Mouse (Mus musculus) MEL (cell line): ENCODE results near the gene Ncapd3. TPM values are rescaled to one million over a fixed set of nuclear protein-coding genes. Genes with fewer than 3 reads are reported as not detected.

Source experiments
- DNase-seq: peaks from one replicate; pipeline ENCODE4 v3.0.0; 2011; ENCODE audit warnings: low read depth, low spot score
- H3K27ac ChIP-seq: 2 replicates; pipeline ENCODE4 v1.5.1; 2012; ENCODE audit warnings: low read depth, mild to moderate bottlenecking, control low read depth, low read length, moderate library complexity; ENCODE audit not compliant: control insufficient read depth
- H3K27me3 ChIP-seq, 2 experiments: fragments of 150-350 bp in 1 of 2; sonication (generic) in 1 of 2; 2 replicates each; pipeline ENCODE4 v1.6.1; 2012; ENCODE audit warnings: low read length in 2 of 2, mild to moderate bottlenecking in 2 of 2, improper control_type of control experiment in 1 of 2, moderate library complexity in 1 of 2; ENCODE audit not compliant: insufficient read depth in 2 of 2, control insufficient read depth in 1 of 2
- H3K36me3 ChIP-seq, 2 experiments: 2 replicates each; pipeline ENCODE4 v1.6.1; 2012 to 2014; ENCODE audit warnings: low read length in 2 of 2, improper control_type of control experiment in 1 of 2, inconsistent platforms in 1 of 2, mild to moderate bottlenecking in 1 of 2; ENCODE audit not compliant: insufficient read depth in 2 of 2, control insufficient read depth in 1 of 2
- H3K4me1 ChIP-seq, 2 experiments: fragments of 150-350 bp in 1 of 2; sonication (generic) in 1 of 2; 2 replicates each; pipeline ENCODE4 v1.6.1; 2012; ENCODE audit warnings: low read length in 2 of 2, improper control_type of control experiment in 1 of 2, mild to moderate bottlenecking in 1 of 2; ENCODE audit not compliant: insufficient read depth in 2 of 2, control insufficient read depth in 1 of 2
- H3K4me3 ChIP-seq, 2 experiments: fragments of 150-350 bp in 1 of 2; sonication (generic) in 1 of 2; 2 replicates each; pipeline ENCODE4 v1.5.1; 2012; ENCODE audit warnings: low read depth in 2 of 2, low read length in 2 of 2, mild to moderate bottlenecking in 2 of 2, moderate library complexity in 2 of 2, control low read depth in 1 of 2, improper control_type of control experiment in 1 of 2; ENCODE audit not compliant: control insufficient read depth in 1 of 2, insufficient read depth in 1 of 2
- H3K79me2 ChIP-seq: 2 replicates; pipeline ENCODE4 v1.6.1; 2012; ENCODE audit warnings: mild to moderate bottlenecking, low read length, moderate library complexity; ENCODE audit not compliant: control insufficient read depth, poor library complexity, insufficient read depth
- H3K9ac ChIP-seq: 2 replicates; pipeline ENCODE4 v1.6.1; 2012; ENCODE audit warnings: low read depth, mild to moderate bottlenecking, control low read depth, low read length, moderate library complexity; ENCODE audit not compliant: control insufficient read depth, poor library complexity, severe bottlenecking
- H3K9me3 ChIP-seq: fragments of 150-350 bp; sonication (generic); replicated peaks from 2 replicates; pipeline ENCODE4 v1.6.1; 2012; ENCODE audit warnings: mild to moderate bottlenecking, low read length, improper control_type of control experiment, moderate library complexity; ENCODE audit not compliant: insufficient read depth
- CHD1 ChIP-seq: IDR thresholded peaks from 2 replicates; pipeline ENCODE4 v1.6.1; 2012; ENCODE audit warnings: low read depth, mild to moderate bottlenecking, inconsistent platforms, low read length, improper control_type of control experiment
- CHD2 ChIP-seq: IDR thresholded peaks from 2 replicates; pipeline ENCODE4 v1.6.1; 2011; ENCODE audit warnings: low read length, improper control_type of control experiment
- EP300 ChIP-seq, 2 experiments: IDR thresholded peaks; 2 replicates each; pipeline ENCODE4 v1.6.1; 2011; ENCODE audit warnings: improper control_type of control experiment in 2 of 2, low read length in 2 of 2, low read depth in 1 of 2, mild to moderate bottlenecking in 1 of 2
- ETS1 ChIP-seq: IDR thresholded peaks from 2 replicates; pipeline ENCODE4 v1.6.1; 2012; ENCODE audit warnings: low read depth, mild to moderate bottlenecking, inconsistent platforms, low read length, improper control_type of control experiment, moderate library complexity
- GABPA ChIP-seq: IDR thresholded peaks from 2 replicates; pipeline ENCODE4 v1.6.1; 2012; ENCODE audit warnings: low read depth, mild to moderate bottlenecking, inconsistent platforms, low read length, improper control_type of control experiment, moderate library complexity
- GATA1 ChIP-seq: IDR thresholded peaks from 2 replicates; pipeline ENCODE4 v1.6.1; 2011; ENCODE audit warnings: low read depth, low read length, improper control_type of control experiment
- HCFC1 ChIP-seq: IDR thresholded peaks from 2 replicates; pipeline ENCODE4 v1.6.1; 2012; ENCODE audit warnings: low read depth, mild to moderate bottlenecking, inconsistent platforms, low read length, improper control_type of control experiment, moderate library complexity
- KAT2A ChIP-seq: conservative IDR thresholded peaks from 2 replicates; pipeline ENCODE4 v1.6.1; 2012; ENCODE audit warnings: low read depth, low read length, improper control_type of control experiment, inconsistent platforms
- MAFK ChIP-seq: IDR thresholded peaks from 2 replicates; pipeline ENCODE4 v1.6.1; 2011; ENCODE audit warnings: low read depth, mild to moderate bottlenecking, low read length, improper control_type of control experiment, borderline replicate concordance
- MAX ChIP-seq: IDR thresholded peaks from 2 replicates; pipeline ENCODE4 v1.6.1; 2011; ENCODE audit warnings: low read length, improper control_type of control experiment
- MEF2A ChIP-seq: IDR thresholded peaks from 2 replicates; pipeline ENCODE4 v1.6.1; 2014; ENCODE audit warnings: low read depth, mild to moderate bottlenecking, inconsistent platforms, low read length, improper control_type of control experiment; ENCODE audit not compliant: poor library complexity, insufficient replicate concordance, severe bottlenecking; ENCODE audit errors: extremely low read depth
- MXI1 ChIP-seq: IDR thresholded peaks from 2 replicates; pipeline ENCODE4 v1.6.1; 2011; ENCODE audit warnings: mild to moderate bottlenecking, low read depth, low read length, improper control_type of control experiment
- MYB ChIP-seq: IDR thresholded peaks from 2 replicates; pipeline ENCODE4 v1.6.1; 2011; ENCODE audit warnings: mild to moderate bottlenecking, low read depth, low read length, improper control_type of control experiment
- NELFE ChIP-seq: IDR thresholded peaks from 2 replicates; pipeline ENCODE4 v1.6.1; 2011; ENCODE audit warnings: low read depth, low read length, improper control_type of control experiment
- POLR2A ChIP-seq, 2 experiments: IDR thresholded peaks; 2 replicates each; pipeline ENCODE4 v1.6.1; 2011 to 2012; ENCODE audit warnings: low read length in 2 of 2, mild to moderate bottlenecking in 2 of 2, control low read depth in 1 of 2, improper control_type of control experiment in 1 of 2, low read depth in 1 of 2, moderate library complexity in 1 of 2; ENCODE audit not compliant: control insufficient read depth in 1 of 2, insufficient read depth in 1 of 2, poor library complexity in 1 of 2
- POLR2AphosphoS5 ChIP-seq: IDR thresholded peaks from 2 replicates; pipeline ENCODE4 v1.6.1; 2012; ENCODE audit warnings: low read depth, borderline replicate concordance, mild to moderate bottlenecking, inconsistent platforms, low read length, moderate library complexity, mixed read lengths
- RCOR1 ChIP-seq: IDR thresholded peaks from 2 replicates; pipeline ENCODE4 v1.6.1; 2012; ENCODE audit warnings: low read depth, mild to moderate bottlenecking, inconsistent platforms, low read length, improper control_type of control experiment
- SIN3A ChIP-seq: IDR thresholded peaks from 2 replicates; pipeline ENCODE4 v1.6.1; 2012; ENCODE audit warnings: low read length, improper control_type of control experiment, inconsistent platforms
- SMC3 ChIP-seq: IDR thresholded peaks from 2 replicates; pipeline ENCODE4 v1.6.1; 2011; ENCODE audit warnings: low read depth, low read length, improper control_type of control experiment
- TAL1 ChIP-seq: IDR thresholded peaks from 2 replicates; pipeline ENCODE4 v1.6.1; 2012; ENCODE audit warnings: mild to moderate bottlenecking, inconsistent platforms, low read length, moderate library complexity, mixed read lengths
- TBP ChIP-seq: IDR thresholded peaks from 2 replicates; pipeline ENCODE4 v1.8.0; 2011; ENCODE audit warnings: low read depth, low read length, improper control_type of control experiment
- TCF12 ChIP-seq: IDR thresholded peaks from 2 replicates; pipeline ENCODE4 v1.6.1; 2014; ENCODE audit warnings: low read depth, mild to moderate bottlenecking, inconsistent platforms, low read length, improper control_type of control experiment, moderate library complexity
- UBTF ChIP-seq: IDR thresholded peaks from 2 replicates; pipeline ENCODE4 v1.6.1; 2012; ENCODE audit warnings: low read depth, mild to moderate bottlenecking, inconsistent platforms, low read length, improper control_type of control experiment, moderate library complexity, borderline replicate concordance; ENCODE audit not compliant: insufficient read depth
- USF1 ChIP-seq: IDR thresholded peaks from 2 replicates; pipeline ENCODE4 v1.6.1; 2014; ENCODE audit warnings: low read depth, mild to moderate bottlenecking, inconsistent platforms, low read length, improper control_type of control experiment, moderate library complexity
- USF2 ChIP-seq, 2 experiments: IDR thresholded peaks; 2 replicates each; pipeline ENCODE4 v1.6.1; 2011 to 2012; ENCODE audit warnings: improper control_type of control experiment in 2 of 2, low read length in 2 of 2, borderline replicate concordance in 1 of 2, inconsistent platforms in 1 of 2, low read depth in 1 of 2, mild to moderate bottlenecking in 1 of 2; ENCODE audit not compliant: insufficient read depth in 1 of 2
- ZMIZ1 ChIP-seq: IDR thresholded peaks from 2 replicates; pipeline ENCODE4 v1.6.1; 2012; ENCODE audit warnings: low read depth, mild to moderate bottlenecking, inconsistent platforms, low read length, improper control_type of control experiment, moderate library complexity
- ZNF384 ChIP-seq: IDR thresholded peaks from 2 replicates; pipeline ENCODE4 v1.6.1; 2012; ENCODE audit warnings: low read depth, mild to moderate bottlenecking, inconsistent platforms, low read length, improper control_type of control experiment
- polyA plus RNA-seq, 2 experiments: library from polyadenylated mRNA; stranded (reverse) in 1 of 2; unstranded in 1 of 2; fragments of >175 nt in 1 of 2; fragments of >200 nt in 1 of 2; gene quantifications; 2 replicates each; pipeline versions ENCODE4 v1.2.1 to v1.2.4; 2012; ENCODE audit warnings: low replicate concordance in 2 of 2, low read depth in 1 of 2; ENCODE audit not compliant: insufficient read length in 2 of 2, insufficient read depth in 1 of 2, missing spikeins in 1 of 2
- total RNA-seq: library from RNA; depleted of rRNA; stranded (reverse); fragments of 300-350 nt; gene quantifications from 2 replicates; pipeline ENCODE4 v1.2.3, GENCODE M21; 2012

Gene Ncapd3
- total and polyA plus RNA-seq, 3 experiments: 28.7 to 36.5 TPM; not detected in 1

GRCm38 (mm10) chr9:26998669-26999460, 31.1 kb upstream of the Ncapd3 start:
- no peak for DNase-seq
- peaks cover 6 to 22% of the 10 kb centered on the region in 2 experiments for H3K4me1 ChIP-seq
- no peaks in the 10 kb centered on the region for H3K9me3 ChIP-seq
- peaks cover 15% of the 10 kb centered on the region for H3K79me2 ChIP-seq
- peak overlapping the region; percentile 36 for H3K27ac ChIP-seq
- peak overlapping the region; percentile 55 to 93 for H3K4me3 ChIP-seq
- peak overlapping the region; percentile 89 for H3K9ac ChIP-seq
- no peaks in the 10 kb centered on the region for H3K27me3 ChIP-seq
- TF ChIP-seq POLR2A (IDR thresholded peaks at IDR 0.05; ENCODE audit: control insufficient read depth in 1 of 2, insufficient read depth in 1 of 2, low read depth in 1 of 2, low read length in 2 of 2, poor library complexity in 1 of 2) (peak in 1 of 2 experiments; percentile 20; a peak in 2 of 4 replicates), CHD1 (0 out of 2 replicates have a peak, but pooled peaks have one; percentile 48), GATA1 (peak; percentile 35), ETS1 (no peak), TBP (no peak), RCOR1 (peak; percentile 86)
- TF ChIP-seq, all 39 proteins: peak for 4
- peaks cover 3 to 35% of the 10 kb centered on the region in 2 experiments for H3K36me3 ChIP-seq

- H3K9me3 ChIP-seq: no peaks in the 10 kb centered on the region
- peaks cover 6 to 22% of the 10 kb centered on the region in 2 experiments for H3K4me1 ChIP-seq
- H3K27ac ChIP-seq: peak within 1 kb of the TSS; percentile 88
- H3K9ac ChIP-seq: peak within 1 kb of the TSS; percentile 89
- H3K36me3 ChIP-seq: peaks cover 5 to 37% of the 10 kb centered on the region in 2 experiments
- no peaks in the 10 kb centered on the region for H3K27me3 ChIP-seq
- peaks cover 15% of the 10 kb centered on the region for H3K79me2 ChIP-seq
- DNase-seq: peak; percentile 98
- H3K4me3 ChIP-seq: peak within 1 kb of the TSS; percentile 77 to 93
- TF ChIP-seq USF2 (IDR thresholded peaks at IDR 0.05; ENCODE audit: borderline replicate concordance in 1 of 2, insufficient read depth in 1 of 2, low read depth in 1 of 2, low read length in 2 of 2): no peak
- no peak for TF ChIP-seq TAL1
- TF ChIP-seq UBTF: no peak
- peak; percentile 91 for TF ChIP-seq KAT2A
- peak; percentile 79; the same call in 1 of the 2 replicates for TF ChIP-seq ZMIZ1
- TF ChIP-seq ZNF384: no peak
- TF ChIP-seq POLR2AphosphoS5: peak; percentile 56; the same call in 1 of the 2 replicates
- TF ChIP-seq TCF12: peak; percentile 17; the same call in 1 of the 2 replicates
- TF ChIP-seq NELFE: peak; percentile 85
- TF ChIP-seq MAFK: no peak
- no peak for TF ChIP-seq GABPA
- TF ChIP-seq MXI1: peak; percentile 82
- TF ChIP-seq SIN3A: peak; percentile 68
- no peak for TF ChIP-seq MYB
- TF ChIP-seq SMC3: no peak
- peak; percentile 43 to 92 for TF ChIP-seq POLR2A (IDR thresholded peaks at IDR 0.05; ENCODE audit: control insufficient read depth in 1 of 2, insufficient read depth in 1 of 2, low read depth in 1 of 2, low read length in 2 of 2, poor library complexity in 1 of 2)
- peak; percentile 39 for TF ChIP-seq MAX
- TF ChIP-seq HCFC1: peak; percentile 99
- TF ChIP-seq CHD2: no peak
- no peak for TF ChIP-seq USF1
- no peak for TF ChIP-seq EP300 (IDR thresholded peaks at IDR 0.05; ENCODE audit: low read depth in 1 of 2, low read length in 2 of 2)
- peak; percentile 44 for TF ChIP-seq GATA1
- TF ChIP-seq MEF2A: no peak
Measured at GRCm38 (mm10) chr9:26999461-27000395, 30.2 kb upstream of the Ncapd3 start, which contains the start of the genes Acad8 and Thyn1. TSS of gene Acad8 (minus strand) at chr9:26999566. TSS of gene Thyn1 (plus strand) at chr9:26999710.
